15 mouse cellular contexts compared by ENCODE assay signal in genomic region chr19:18567501-18567900, GRCm38 (mm10).
"Had no signal": no experiment of that assay in that cellular context is flagged by ENCODE, and none has a peak within 500 bp of the region (broad histone marks: within the 10 kb centered on the region; RNA-seq: fewer than 3 reads in every experiment).

No protein-coding gene starts in this region.

- H3K27ac ChIP-seq: kidney, postnatal 0 days; layer of hippocampus, adult 2 months; limb, embryonic 13.5 days; liver, embryonic 13.5 days; midbrain, embryonic 10.5 days; midbrain, embryonic 15.5 days; neural tube, embryonic 13.5 days; stomach, embryonic 15.5 days had no signal

- H3K9me3 ChIP-seq: limb, embryonic 13.5 days; liver, embryonic 13.5 days; midbrain, embryonic 10.5 days; midbrain, embryonic 15.5 days; neural tube, embryonic 13.5 days; stomach, embryonic 15.5 days had no signal

- H3K9ac ChIP-seq: limb, embryonic 13.5 days; liver, embryonic 13.5 days; midbrain, embryonic 15.5 days; neural tube, embryonic 13.5 days; stomach, embryonic 15.5 days had no signal

- DNase-seq: kidney, adult 9 months; kidney, postnatal 36 days; left cerebral cortex, postnatal 4 days; liver, embryonic 13.5 days; lung, adult 18-20 months; right cerebral cortex, postnatal 14 days; thymus, postnatal 36 days had no signal

- ATAC-seq: intestine, postnatal 0 days; midbrain, embryonic 15.5 days had no signal

- H3K27me3 ChIP-seq: limb, embryonic 13.5 days; liver, embryonic 13.5 days; midbrain, embryonic 15.5 days; neural tube, embryonic 13.5 days; stomach, embryonic 15.5 days had no signal

- H3K4me3 ChIP-seq: layer of hippocampus, adult 2 months; limb, embryonic 13.5 days; liver, embryonic 13.5 days; midbrain, embryonic 10.5 days; midbrain, embryonic 15.5 days; neural tube, embryonic 13.5 days; stomach, embryonic 15.5 days had no signal

- H3K4me1 ChIP-seq: limb, embryonic 13.5 days; liver, embryonic 13.5 days; midbrain, embryonic 10.5 days; midbrain, embryonic 15.5 days; neural tube, embryonic 13.5 days; stomach, embryonic 15.5 days had no signal

- H3K36me3 ChIP-seq: limb, embryonic 13.5 days; liver, embryonic 13.5 days; midbrain, embryonic 10.5 days; midbrain, embryonic 15.5 days; neural tube, embryonic 13.5 days; stomach, embryonic 15.5 days had no signal

- H3K4me2 ChIP-seq: limb, embryonic 13.5 days; liver, embryonic 13.5 days; midbrain, embryonic 15.5 days; neural tube, embryonic 13.5 days; stomach, embryonic 15.5 days had no signal
